Mouse (Mus musculus): ENCODE results near the gene Gm10972. TPM values are rescaled to one million over a fixed set of nuclear protein-coding genes. Genes with fewer than 3 reads are reported as not detected.

Gene Gm10972
- total RNA-seq, 2 experiments from 2014 or later, result not detected

Other genes with a start within 250 kb of the Gm10972 start
- not detected in 2 replicates for gene Lingo4, start 244.6 kb upstream of the Gm10972 start, total RNA-seq (2015; ENCODE audit: low replicate concordance)
- not detected in 2 replicates for gene Lingo4, start 244.6 kb upstream of the Gm10972 start, total RNA-seq (2017; ENCODE audit: low replicate concordance)
- gene Tdrkh, start 229.8 kb upstream of the Gm10972 start, total RNA-seq (2015; ENCODE audit: low replicate concordance), result 1.9 and 6.5 TPM in 2 replicates
- gene Tdrkh, start 229.8 kb upstream of the Gm10972 start, total RNA-seq (2017; ENCODE audit: low replicate concordance), result 1.7 TPM in 1 of 2 replicates, not detected in the other
- gene Mrpl9, start 199.8 kb upstream of the Gm10972 start, total RNA-seq (2015; ENCODE audit: low replicate concordance), result 11.5 and 20.8 TPM in 2 replicates
- 10.5 and 13.0 TPM in 2 replicates for gene Mrpl9, start 199.8 kb upstream of the Gm10972 start, total RNA-seq (2017; ENCODE audit: low replicate concordance)
- gene Oaz3, start 199.2 kb upstream of the Gm10972 start, total RNA-seq (2015; ENCODE audit: low replicate concordance), result not detected in 2 replicates
- not detected in 2 replicates for gene Oaz3, start 199.2 kb upstream of the Gm10972 start, total RNA-seq (2017; ENCODE audit: low replicate concordance)
- not detected in 2 replicates for gene Celf3, start 164.8 kb upstream of the Gm10972 start, total RNA-seq (2015; ENCODE audit: low replicate concordance)
- gene Celf3, start 164.8 kb upstream of the Gm10972 start, total RNA-seq (2017; ENCODE audit: low replicate concordance), result not detected in 2 replicates
- not detected in 2 replicates for gene Riiad1, start 162.8 kb upstream of the Gm10972 start, total RNA-seq (2015; ENCODE audit: low replicate concordance)
- gene Riiad1, start 162.8 kb upstream of the Gm10972 start, total RNA-seq (2017; ENCODE audit: low replicate concordance), result not detected in 2 replicates
- gene Snx27, start 60.4 kb upstream of the Gm10972 start, total RNA-seq (2015; ENCODE audit: low replicate concordance), result 6.7 and 9.8 TPM in 2 replicates
- 13.0 and 13.8 TPM in 2 replicates for gene Snx27, start 60.4 kb upstream of the Gm10972 start, total RNA-seq (2017; ENCODE audit: low replicate concordance)
- 0.77 and 2.5 TPM in 2 replicates for gene Tuft1, start 15.8 kb downstream of the Gm10972 start, total RNA-seq (2015; ENCODE audit: low replicate concordance)
- gene Tuft1, start 15.8 kb downstream of the Gm10972 start, total RNA-seq (2017; ENCODE audit: low replicate concordance), result 4.5 and 10.5 TPM in 2 replicates
- not detected in 2 replicates for gene Selenbp2, start 50.4 kb downstream of the Gm10972 start, total RNA-seq (2015; ENCODE audit: low replicate concordance)
- 0.43 and 4.3 TPM in 2 replicates for gene Selenbp2, start 50.4 kb downstream of the Gm10972 start, total RNA-seq (2017; ENCODE audit: low replicate concordance)
- gene Cgn, start 143.4 kb downstream of the Gm10972 start, total RNA-seq (2015; ENCODE audit: low replicate concordance), result not detected in 2 replicates
- gene Cgn, start 143.4 kb downstream of the Gm10972 start, total RNA-seq (2017; ENCODE audit: low replicate concordance), result not detected in 2 replicates
- 13.6 and 25.0 TPM in 2 replicates for gene Pogz, start 194.5 kb downstream of the Gm10972 start, total RNA-seq (2015; ENCODE audit: low replicate concordance)
- gene Pogz, start 194.5 kb downstream of the Gm10972 start, total RNA-seq (2017; ENCODE audit: low replicate concordance), result 9.7 and 10.0 TPM in 2 replicates
- gene Psmb4, start 243.8 kb downstream of the Gm10972 start, total RNA-seq (2015; ENCODE audit: low replicate concordance), result 108 and 126 TPM in 2 replicates
- gene Psmb4, start 243.8 kb downstream of the Gm10972 start, total RNA-seq (2017; ENCODE audit: low replicate concordance), result 40.0 and 52.2 TPM in 2 replicates

All from erythroblast, adult 5-6 weeks (primary cell).